Mouse (Mus musculus) granulocyte monocyte progenitor cell, adult 5-6 weeks (primary cell): ENCODE measurements around the gene Hddc3. TPM values are rescaled to one million over a fixed set of nuclear protein-coding genes. Genes with fewer than 3 reads are reported as not detected.

Experiments used
- ATAC-seq: replicated peaks from 2 replicates; pipeline ENCODE4 v1.8.0; 2016; ENCODE audit warnings: mild to moderate bottlenecking, moderate TSS enrichment, inconsistent platforms; ENCODE audit not compliant: poor library complexity, severe bottlenecking
- total RNA-seq, 2 experiments: library from RNA; stranded (forward) in 1 of 2; stranded (reverse) in 1 of 2; fragments of 200-712, 200-1000 nt in 1 of 2; fragments of >200 nt in 1 of 2; fragmentation: Nextera tagmentation in 1 of 2; gene quantifications; 2 replicates each; pipeline ENCODE4 v1.2.3; 2014 to 2017

The Hddc3 gene
- total RNA-seq, 2 experiments from 2014 or later: 14.5 to 15.9 TPM

DNA sequence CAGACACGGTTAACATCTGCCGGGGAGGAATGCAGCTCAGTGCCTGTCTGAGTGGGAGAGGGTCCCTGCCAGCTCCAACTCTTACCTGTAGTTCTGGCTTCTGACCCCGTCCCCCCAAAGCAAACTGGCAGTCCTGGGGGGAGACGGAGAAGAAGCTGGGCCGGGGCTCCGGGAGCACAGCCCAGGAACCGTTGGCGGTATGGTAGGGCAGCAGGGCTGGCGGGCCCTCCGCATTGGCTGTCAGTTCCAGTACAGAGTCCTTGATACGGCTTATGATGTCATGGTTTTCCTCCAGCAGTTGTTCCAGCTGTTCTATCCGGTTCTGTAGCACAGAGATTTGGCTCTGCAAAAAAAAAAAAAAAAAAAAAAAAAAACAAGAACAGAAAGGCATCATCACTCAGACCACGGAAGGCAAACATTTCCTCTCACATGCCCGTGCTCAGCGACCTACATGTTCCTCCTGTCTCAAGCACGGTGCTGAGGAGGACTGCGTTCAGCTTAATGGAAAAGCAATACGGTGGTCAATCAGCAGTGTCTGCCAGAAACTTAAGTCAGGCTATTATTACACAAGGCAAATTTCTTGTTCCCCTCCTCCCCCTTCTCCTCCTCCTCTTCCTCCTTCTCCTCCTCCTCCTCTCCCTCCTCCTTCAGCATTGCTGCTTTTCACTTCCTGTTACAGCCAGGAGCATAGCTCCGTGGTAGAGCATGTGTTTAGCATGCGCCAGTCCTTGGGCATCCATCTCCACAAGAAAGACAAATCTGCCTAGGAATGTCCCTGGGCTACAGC lies 25.9 kb downstream of the Hddc3 start:
- peak; percentile 54 for ATAC-seq

DNA sequence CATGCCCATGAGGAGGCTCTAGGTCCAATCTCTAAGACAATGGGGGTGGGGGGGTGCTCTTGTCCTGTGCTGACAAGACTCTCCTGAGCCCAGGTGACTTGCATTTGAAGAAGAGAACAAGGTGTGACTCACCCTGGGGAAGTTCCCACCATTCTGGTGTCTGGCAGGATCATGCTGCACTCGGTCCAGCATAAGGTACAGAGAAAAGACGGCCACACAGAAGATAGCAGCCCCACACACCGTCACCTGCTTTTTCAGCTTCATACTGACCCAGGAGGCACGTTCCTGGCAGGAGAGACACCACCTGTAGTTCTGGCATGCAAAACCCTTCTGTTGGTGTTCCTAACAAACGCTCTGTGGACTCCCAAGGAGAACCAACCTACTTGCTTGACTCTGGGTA lies 26.6 kb downstream of the Hddc3 start:
- no peak; the same call in 1 of the 2 replicates for ATAC-seq

DNA sequence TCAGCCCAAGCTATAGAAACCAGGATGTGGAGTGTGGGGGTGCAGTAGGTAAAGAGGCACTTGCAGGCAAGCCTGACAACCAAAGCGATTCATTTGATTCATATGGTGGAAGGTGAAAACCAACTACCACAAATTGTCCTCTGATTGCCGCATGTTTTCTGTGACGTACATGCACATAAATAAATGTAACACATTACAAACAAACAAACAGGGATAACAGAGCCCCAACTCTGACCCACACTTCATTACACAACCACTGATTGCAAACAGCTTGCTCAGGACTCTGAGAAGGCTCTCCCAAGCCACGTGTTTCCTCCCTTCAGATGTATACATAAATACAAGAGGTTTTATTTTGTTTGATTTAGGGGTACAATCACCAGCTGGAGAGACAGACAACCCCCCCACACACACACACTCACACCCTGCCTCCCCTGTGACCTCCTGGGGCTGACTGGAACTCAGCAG lies 27.1 kb downstream of the Hddc3 start:
- ATAC-seq: peak; percentile 24; the same call in 1 of the 2 replicates

DNA sequence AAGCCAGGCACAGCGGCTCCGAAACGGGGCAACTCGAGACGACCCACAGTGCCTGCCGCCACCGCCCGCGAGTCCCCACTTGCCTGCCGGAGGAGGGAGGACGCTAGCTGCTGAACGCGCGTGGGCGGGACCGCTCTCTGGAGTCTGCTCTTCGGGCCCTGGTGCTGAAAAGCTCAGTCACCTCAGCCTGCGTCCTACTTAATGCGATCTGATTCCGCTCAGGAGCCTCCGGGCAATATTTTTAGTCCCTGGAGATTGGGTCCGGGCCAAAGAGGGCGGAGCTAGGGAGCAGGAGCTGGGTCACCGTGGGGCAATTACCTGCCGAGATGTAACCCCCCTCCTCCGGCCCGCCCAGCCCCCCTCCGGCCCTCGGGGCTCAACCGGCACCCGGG lies 27.7 kb downstream of the Hddc3 start:
- peak; percentile 15; the same call in 1 of the 2 replicates for ATAC-seq

DNA sequence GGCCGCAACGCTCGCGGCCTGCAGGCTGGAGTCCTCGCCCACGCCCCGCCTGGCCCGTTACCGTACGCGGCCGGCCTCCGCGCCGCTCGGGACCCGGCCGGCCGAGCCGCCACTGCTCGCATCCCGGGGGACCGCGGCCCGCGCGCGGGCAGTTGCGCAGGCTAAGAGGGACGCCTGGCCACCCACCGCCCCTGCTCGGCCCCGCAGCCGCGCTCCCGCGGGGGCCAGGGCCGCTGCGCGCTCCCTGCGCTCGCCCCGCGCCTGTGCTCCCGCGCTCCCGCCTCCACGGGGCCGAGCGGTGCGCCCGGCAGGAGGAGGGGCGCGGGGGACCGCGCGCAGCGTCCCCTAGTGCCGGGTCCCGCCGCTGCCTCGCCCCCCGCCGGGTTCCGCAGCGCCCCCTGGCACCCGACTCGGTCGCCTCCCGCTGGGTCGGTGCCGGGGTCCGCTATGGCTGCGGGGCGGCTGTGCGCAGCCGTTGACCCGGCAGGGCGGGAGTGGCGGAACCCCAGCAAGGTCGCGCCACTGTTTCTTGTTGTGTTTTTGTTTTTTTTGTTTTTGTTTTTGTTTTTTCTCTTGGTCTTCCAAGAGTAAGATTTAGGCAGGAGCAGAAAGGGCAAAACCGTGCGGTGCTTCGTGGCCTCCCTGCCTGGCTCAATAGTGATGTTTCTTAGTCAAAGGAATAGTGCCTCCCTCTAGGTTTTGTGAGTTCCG lies 28.3 kb downstream of the Hddc3 start, which contains the start of gene Man2a2:
Gene Man2a2 (minus strand): TSS at position 335 of the 711 bp plus-strand sequence.
- ATAC-seq: peak; percentile 41

DNA sequence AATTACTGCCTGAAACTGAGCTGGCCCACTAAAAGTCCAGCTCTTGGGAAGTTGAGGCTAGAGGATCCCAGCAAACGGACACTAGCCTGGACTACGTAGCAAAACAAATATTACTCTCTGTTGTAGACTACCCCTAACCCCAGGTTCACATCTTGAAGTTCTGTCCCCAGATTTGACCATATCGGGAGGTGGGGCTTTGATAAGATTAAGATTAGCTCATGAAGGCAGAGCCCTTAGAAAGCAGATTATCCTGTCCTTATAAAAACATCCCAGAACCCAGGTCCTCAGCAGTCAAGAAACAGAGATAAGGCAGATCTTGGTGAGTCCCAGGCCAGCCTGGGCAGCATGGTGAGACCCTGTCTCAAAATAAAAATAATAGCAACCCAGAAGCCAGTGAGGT lies 29.3 kb downstream of the Hddc3 start:
- ATAC-seq: no peak

DNA sequence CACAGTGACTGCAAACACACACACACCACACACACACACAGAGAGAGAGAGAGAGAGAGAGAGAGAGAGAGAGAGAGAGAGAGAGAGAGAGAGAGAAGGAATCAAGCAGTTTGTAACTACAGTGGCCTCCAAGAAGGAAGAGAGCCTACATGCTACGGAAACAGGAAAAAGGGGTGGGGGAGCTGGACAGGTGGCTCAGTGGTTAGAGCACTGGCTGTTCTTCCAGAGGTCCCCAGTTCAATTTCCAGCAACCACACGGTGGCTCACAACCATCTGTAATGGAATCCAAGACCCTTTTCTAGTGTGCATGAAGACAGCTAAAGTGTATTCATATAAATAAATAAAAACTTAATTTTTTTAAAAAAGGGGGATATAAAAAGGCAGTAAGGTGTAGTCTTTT lies 29.8 kb downstream of the Hddc3 start:
- no peak for ATAC-seq

DNA sequence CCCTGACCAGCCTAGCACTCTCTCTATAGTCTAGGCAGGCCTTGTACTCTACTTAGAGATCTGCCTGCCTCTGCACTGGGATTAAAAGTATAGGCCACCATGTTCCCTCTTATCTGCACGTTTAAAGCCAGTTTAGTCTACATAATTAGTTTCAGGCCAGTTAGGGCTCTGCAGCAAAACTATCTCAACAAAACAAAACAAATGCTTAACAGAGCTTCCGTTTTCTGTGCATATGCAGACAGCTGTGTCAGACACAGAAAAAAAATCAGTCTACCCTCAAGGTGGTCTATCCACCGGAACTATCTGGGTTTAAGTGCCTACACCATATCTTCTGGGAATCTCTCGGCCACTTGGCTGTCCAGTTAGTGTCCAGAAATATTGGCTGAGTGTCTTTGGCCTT lies 30.4 kb downstream of the Hddc3 start:
- ATAC-seq: no peak

DNA sequence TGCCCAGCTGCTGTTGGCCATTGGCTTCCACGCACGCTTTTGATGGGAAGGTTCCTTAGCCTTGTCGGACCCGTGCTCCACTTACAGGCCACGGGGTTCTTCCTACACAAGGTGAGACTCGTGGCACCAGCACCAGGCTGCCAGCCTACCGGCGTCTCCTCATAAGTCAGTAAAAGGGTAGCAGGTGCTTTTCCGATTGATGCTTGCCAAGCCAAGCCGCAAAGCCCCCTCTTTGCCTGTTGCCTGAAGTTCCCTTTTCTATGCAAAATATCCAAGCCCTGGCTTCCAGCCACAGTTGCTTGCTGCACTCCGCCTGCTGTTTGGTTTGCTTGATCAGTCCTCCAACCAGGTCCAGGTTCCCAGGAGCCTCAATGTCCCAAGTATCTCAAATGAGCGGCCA lies 30.9 kb downstream of the Hddc3 start:
- ATAC-seq: peak; percentile 4; the same call in 1 of the 2 replicates

DNA sequence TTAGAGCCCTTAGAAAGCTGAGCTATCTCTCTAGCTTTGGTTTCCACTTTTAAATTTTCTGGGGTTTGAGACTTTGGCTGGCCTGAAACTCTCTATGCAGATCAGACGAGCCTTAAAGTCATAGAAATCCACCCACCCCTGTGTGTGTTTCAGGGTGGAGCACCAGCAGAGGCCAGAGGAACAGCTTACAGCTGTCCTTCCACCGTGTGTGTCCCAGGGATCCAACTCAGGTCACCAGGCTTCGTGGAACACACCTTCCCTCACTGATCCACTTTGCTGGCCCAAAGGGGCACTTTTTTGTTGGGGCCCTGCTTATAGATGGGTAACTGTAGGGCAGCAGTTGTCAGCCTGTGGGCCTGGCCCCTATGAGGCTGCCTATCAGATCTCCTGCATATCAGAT lies 31.4 kb downstream of the Hddc3 start:
- no peak for ATAC-seq

DNA sequence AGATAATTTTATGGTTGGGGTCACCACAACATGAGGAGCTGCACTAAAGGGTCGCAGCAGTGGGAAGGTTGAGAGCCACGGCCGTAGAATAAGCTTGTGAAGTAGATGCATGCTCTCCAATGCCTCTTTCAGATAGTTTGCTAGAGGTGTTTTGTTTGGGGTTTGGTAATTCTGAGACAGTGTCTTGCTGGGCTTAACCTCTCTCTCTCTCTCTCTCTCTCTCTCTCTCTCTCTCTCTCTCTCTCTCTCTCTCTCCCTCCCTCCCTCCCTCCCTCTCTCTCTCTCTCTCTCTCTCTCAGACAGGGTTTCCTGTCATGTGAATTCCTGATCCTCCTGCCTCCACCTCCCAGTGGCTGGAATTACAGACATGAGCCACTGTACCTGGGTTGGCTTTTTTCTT lies 31.8 kb downstream of the Hddc3 start:
- ATAC-seq: no peak

DNA sequence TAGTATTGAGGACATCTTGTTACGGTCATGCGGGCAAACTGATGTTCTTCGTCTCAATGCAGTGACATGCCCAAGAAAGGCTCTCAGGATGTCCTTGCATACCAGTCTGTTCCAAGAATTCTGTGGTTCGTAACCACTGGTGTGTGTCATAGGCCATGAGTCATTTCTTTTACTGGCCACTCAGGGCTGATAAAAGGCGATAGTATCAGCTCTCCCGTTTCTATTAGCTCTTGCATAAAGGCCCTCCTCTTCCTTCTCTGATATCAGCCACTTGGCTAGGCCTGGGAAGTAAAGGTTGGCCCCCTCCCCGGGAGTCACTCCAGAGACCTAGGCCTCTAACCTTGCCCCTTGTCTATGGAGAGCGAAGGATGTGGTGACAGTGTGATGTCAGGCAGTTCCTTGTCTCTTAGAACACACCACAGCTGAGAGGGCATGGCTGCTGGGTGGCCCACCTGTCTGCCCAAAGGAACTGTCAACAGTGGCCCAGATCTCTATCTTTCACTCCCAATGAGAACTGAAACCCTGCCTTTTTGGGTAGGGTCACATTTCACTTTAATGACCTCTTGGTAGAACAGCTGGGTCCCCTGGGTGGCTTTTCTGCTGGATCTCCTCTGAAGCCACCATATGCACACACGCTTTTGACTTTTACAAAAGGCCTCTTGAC lies 32.6 kb downstream of the Hddc3 start:
- ATAC-seq: peak; percentile 49

DNA sequence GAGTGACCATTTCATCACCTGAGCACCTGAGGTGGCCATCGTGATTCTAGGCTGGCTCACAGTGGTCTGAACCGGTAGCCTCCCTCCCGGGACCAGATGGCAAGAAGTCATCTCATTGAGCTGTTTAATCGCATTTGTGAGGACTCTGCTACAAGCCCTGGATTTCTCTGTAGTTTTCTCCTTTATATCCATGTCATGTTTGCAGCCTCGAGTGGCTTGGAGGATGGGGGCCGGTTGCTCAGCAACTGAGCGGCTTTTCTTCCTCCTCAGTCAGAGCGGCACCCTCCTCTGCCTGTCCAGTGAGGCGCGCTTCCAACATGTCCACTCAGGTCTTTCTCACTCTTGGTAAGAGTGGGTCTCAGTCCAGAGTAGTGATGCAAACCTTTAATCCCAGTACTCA lies 33.3 kb downstream of the Hddc3 start:
- ATAC-seq: no peak

DNA sequence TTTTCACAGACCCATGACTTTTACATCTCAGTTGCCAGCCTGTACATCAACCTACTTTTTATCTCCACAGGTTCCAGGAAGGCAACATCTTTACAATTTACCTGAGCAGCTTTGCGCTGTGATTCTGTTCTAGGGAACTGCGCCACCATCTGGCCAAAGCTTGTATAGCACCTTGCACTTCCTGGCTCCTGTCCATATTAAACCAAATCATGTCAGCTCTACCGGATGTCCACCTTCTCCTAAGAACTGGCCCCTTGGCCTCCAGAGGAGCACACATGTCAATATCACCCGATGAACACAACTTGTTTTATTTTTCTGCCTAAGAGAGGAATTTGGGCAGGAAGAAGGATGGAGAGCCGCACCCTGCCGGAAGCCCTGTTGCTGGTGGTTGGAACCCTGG lies 34.6 kb downstream of the Hddc3 start:
- no peak for ATAC-seq

DNA sequence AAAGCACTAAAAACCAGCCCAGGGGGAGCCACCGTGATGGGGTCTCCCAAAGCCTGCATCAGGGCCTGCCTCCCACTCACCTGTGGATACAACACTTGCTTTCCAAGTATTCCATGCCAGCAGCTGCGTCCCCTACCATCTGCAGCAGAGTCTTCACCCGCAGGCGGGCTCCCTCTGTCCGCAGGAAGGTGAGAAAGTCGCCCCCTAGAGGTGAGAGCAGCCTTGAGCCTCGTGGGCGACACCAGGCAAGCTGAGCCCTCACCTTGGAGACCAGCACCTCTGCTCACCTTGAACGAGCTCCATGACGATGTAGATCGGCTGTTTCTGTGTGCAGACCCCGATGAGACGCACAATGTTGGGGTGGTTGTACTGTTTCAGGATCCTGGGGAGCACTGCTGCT lies 36.6 kb downstream of the Hddc3 start:
- ATAC-seq: no peak

DNA sequence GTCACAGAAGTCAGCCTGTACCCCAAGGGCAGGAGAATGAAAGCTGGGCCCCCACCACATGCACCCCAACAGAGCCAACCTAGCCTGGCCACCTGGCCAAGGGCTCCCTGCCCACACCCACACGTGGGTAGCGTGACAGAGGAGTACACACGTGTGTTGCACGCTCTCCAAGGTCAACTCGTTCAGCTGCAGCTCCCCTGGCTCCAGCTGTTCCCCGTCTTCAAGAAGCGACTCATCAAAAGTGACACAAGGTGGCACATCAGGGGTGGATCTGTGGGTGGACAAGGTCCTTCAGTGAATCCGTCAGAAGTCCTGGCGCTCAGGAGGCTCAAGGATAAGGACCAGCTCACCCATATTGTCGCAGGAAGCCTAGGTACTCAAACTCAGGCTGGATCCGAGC lies 40.0 kb downstream of the Hddc3 start:
- no peak for ATAC-seq

DNA sequence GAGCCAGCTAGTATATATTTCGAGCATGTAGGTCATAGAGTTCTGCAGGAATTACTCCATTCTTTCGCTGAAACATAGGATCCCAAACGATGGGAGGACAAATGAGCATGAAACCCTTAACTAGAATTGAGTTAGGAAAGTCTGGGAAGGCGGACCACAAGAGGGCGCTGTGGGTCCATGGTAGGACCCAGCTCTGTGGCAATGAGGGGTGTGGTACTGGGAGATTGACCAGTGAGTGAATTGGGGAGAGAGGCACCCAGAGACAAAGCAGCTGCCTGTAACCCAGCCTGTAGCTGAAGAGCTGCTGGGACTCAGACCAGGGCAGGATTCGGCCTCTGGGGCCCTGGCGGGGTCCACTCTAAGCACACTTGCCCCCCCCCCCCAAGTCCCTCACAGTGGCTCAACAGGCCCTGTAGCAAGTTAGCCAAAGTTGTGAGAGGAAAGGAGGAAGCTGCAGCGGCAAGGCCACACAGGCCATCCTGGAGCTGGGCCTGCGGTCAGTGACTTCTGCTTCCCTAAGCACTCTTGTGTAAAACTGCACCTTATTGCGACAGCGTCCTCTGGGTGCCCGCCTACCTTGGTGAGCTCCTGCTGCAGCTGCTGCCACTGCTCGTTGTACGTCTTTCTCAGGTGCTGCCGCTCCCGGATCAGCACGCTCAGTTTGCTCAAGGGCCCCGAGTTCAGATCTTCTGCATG lies 43.5 kb downstream of the Hddc3 start:
- peak; percentile 79 for ATAC-seq

DNA sequence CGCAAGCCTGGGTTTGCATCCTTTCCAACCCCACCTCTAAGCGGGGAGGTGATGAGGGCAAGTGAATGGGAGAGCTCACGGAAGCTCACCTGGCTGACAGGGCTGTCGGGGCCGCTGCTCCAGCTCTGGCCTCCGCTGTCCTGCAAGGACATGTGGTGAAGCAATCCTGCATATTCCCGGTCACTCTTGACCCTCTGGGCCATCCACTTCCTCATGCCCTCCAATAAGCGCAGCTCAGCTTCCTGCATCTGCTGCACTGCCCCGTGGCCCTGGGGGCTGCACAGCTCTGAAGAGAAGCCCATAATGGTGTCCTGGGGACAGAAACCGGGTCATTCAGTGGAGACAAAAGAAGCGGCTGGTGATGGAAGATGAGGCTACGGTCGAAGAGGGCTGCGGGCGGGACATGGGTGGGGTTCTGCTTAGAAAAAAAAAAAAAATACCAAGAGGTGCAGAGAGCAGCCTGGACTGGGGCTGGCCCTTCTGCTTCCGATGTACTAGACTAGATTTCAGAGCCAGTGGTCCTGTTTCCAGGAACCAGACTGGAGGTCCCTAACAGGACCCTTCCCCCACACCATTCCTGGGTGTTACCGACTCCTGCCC lies 44.2 kb downstream of the Hddc3 start:
- ATAC-seq: peak; percentile 3

DNA sequence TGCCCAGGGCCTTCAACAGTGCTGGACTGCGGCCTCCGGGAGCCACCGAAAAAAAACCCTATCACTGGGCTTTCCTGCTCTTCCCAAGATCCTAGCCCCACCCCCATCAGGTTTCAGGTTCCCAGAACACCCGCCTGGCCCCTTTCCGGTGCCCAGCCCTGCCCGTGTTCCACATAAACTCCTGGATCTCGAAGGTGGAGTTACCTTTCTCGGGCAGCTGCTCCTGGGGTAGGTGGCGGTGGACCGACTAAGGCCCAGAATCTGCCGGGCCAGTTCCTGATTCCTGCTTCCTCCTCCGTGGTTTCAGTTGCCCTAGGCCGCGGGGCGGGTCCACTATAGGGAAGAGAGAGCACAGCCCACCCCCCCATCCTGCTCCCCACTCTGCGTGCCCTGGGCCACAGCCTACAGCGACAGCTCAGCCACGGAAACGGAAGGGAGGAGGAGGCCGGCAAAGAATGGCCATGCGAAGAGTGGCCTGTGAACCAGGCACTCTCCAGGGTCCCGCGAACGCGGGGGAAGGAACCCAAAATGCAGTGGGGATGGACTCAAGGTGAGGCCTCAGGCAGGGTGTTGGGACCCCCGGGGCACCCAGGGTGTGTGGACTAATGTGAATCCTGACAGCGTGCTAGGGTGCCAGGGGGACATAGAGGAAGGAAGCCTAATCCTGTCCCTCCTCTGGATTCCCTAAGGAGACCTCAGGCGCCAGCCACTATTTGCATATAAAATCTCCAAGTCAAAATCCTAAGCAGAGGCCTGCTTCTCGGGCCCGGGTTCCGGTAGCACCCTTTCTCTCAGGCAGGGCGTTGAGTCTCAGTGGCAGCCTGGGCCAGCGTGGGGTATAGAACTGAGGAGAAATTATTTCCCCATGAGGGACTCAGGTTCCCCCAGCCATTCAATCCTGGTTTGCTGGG lies 45.0 kb downstream of the Hddc3 start, which contains the start of gene Fes:
Gene Fes (minus strand): TSS at position 314 of the 911 bp plus-strand sequence.
- ATAC-seq: peak; percentile 76
